Mouse (Mus musculus) layer of hippocampus, postnatal 14 days (tissue): ENCODE measurements at regions not wholly inside any gene's neighbourhood (a gene's known extent, or its start where the extent isn't known, plus 50 kb on each side); places are given as distances from the start of the nearest gene placed in this dataset.
A peak's percentile ranks its signal among the peaks of the same experiment; 100 is the strongest.

Experiments used
- DNase-seq, 2 experiments: peaks; one replicate each; pipeline ENCODE4 v3.0.0; 2021 to 2022; ENCODE audit warnings: low spot score in 2 of 2, mixed read lengths in 1 of 2

GRCm38 (mm10) chr8:59977024-59977662, 525.9 kb downstream of the Gm10283 start:
- no peak for DNase-seq

- DNase-seq, result no peak
Measured at GRCm38 (mm10) chr8:59965416-59965815, 537.6 kb downstream of the Gm10283 start.

GRCm38 (mm10) chr8:59963234-59963633, 539.8 kb downstream of the Gm10283 start:
- no peak for DNase-seq

- DNase-seq, result peak in 1 of 2 experiments; percentile 11
Measured at GRCm38 (mm10) chr8:59953741-59954140, 549.3 kb downstream of the Gm10283 start.

GRCm38 (mm10) chr8:59906799-59907198, 596.2 kb downstream of the Gm10283 start:
- DNase-seq, result no peak
